Mouse (Mus musculus) left cerebral cortex, postnatal 25 days (tissue): Measurements from ENCODE around the gene Ednra. TPM values are rescaled to one million over a fixed set of nuclear protein-coding genes. Genes with fewer than 3 reads are reported as not detected.

Source experiments
- DNase-seq, 2 experiments: peaks; one replicate each; pipeline ENCODE4 v3.0.0; 2022; ENCODE audit warnings: low spot score in 2 of 2, mixed read lengths in 1 of 2
- intact Hi-C: fragments of 180-260 bp; cut with DNase I; formaldehyde crosslinking; loops from one replicate; pipeline ENCODE4 v1.15.1; 2025
- total RNA-seq, 2 experiments: library from RNA; stranded (reverse); gene quantifications; 2 replicates each; pipeline ENCODE4 v1.2.3; 2021

Ednra gene
- total RNA-seq, 2 experiments from 2014 or later, result 4.0 to 4.1 TPM

- DNase-seq, result no peak
- intact Hi-C loops, result no loop called here
Measured at GRCm38 (mm10) chr8:77667916-77668315, 56.3 kb downstream of the Ednra start.

DNA sequence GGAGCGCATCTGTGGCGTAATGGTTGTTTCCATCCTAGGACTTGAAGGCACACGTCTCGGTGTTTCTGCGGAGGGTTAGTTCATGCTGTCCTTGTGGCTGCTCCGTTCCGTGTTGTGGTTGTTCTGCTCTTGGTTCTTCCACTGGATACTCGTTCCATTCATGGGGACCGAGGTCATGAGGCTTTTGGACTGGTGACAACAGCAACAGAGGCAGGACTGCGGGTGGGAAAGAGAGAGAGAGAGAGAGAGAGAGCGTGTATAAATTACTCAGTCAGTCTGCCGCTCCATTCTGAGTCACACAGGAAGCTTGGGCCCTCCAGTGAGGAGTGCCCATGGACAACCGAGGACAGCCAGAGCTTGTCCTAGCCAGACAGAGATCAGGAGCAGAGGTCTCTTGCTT, 59.4 kb downstream of the Ednra start:
- intact Hi-C loops, result no loop called here
- no peak for DNase-seq

DNA sequence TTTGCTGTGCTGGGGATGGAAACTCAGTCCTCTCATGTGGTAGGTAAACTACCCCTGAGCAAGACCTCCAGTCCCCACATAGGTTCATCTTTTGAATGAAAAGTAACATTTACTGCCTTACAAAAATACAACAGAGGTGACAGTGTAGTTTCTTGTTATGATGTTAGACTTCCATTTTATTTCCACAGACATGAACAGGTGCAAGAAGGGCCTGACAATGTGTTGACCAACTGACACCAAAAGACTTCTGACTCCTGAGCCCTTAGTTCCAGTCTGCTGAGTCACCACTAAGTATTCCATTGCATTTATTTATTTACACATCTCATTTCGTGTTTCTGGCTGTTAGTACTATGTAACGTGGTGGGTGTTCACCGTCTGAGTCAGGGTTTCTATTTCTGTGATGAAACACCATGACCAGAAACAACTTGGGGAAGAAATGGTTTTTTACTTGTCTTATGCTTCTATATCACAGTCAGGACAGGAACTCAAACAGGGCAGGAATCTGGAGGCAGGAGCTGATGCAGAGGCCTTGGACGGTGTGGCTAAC, 64.7 kb downstream of the Ednra start:
- DNase-seq, result peak in 1 of 2 experiments; percentile 34
- intact Hi-C loops, result no loop called here

GRCm38 (mm10) chr8:77658356-77658755, 65.9 kb downstream of the Ednra start:
- intact Hi-C loops, result no loop called here
- no peak for DNase-seq

- intact Hi-C loops, result no loop called here
- no peak for DNase-seq
Measured at GRCm38 (mm10) chr8:77650646-77651190, 73.5 kb downstream of the Ednra start.

- DNase-seq, result no peak
- intact Hi-C loops, result no loop called here
Measured at GRCm38 (mm10) chr8:77640093-77640839, 84.0 kb downstream of the Ednra start.

- DNase-seq, result no peak
- intact Hi-C loops, result no loop called here
Measured at GRCm38 (mm10) chr8:77637593-77637992, 86.7 kb downstream of the Ednra start.

DNA sequence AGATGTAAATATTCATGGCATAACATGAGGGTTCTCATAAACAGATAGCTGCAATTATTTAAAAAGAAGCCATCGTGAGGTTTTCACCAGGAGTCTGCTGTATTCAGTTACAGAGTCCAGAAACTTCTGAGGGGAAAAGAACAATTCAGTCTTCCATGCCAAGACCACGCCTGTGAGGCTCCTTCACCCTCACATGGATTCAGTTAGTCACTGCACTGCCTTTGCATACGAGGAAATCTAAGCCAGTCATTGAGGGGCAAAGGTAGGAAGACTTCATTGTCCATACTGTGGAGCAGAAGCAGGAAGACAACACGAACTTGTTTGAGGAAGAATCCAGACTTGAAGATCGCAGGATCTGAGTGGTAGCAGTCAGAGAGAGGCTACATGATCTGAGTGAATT, 90.2 kb downstream of the Ednra start:
- no peak for DNase-seq
- intact Hi-C loops, result loop anchor here (5.0 kb wide), 1 partner anchor 418 kb away; no protein-coding TSS in a partner anchor

DNA sequence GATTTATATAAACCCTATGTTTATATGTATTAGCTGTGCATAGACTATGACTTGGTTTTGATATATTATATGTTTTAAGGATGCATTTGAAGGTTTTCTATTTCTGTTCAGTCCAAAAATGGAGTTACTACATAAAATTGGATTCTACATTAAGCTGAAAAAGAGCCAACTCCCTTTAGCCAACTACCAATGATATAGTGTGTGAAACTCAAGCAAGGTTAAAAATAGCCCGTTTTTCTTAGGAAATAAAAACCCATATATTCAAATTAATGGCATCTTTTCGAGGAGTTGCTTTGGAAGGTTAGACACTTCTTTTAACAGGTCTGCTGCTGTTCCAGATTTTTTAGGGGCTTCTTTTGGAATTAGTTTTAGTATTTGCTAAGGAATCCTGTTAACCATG, 91.1 kb downstream of the Ednra start:
- intact Hi-C loops, result loop anchor here (5.0 kb wide), 1 partner anchor 419 kb away; no protein-coding TSS in a partner anchor
- DNase-seq, result no peak

- no peak for DNase-seq
- intact Hi-C loops, result loop anchor here (1.0 to 5.0 kb wide), 2 partner anchors 374 to 422 kb away; no protein-coding TSS in a partner anchor
Measured at GRCm38 (mm10) chr8:77630691-77631090, 93.6 kb downstream of the Ednra start.

DNA sequence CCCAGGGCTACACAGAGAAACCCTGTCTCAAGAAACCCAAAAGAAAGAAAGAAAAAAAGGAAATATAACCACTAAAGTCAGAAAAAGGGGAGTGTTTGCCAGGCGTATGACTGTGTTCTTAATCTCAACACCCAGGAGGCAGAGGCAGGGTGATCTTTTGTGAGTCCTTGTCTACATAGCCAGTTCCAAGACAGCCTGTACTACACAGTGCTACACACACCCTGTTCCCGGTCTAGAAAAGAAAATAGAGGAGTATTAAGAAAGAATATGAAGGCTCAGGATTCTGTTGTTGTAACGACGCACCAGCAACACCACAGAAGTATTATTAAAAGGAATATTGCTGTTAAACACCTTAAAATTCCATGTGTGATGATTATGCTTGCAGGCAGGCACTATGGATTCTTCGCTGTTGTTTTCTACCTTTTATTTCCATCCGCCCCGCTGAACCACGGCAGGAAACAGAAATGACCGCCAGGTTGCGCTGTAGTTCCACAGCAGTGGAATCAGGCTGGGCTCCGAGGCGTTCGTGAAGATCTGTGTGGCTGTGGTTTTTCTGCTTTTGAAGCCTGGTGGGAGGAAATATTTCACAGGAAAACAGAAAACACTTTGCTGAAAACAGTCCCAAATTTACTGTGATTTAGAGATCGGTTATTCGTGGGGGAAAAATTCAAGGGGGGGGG, 94.3 kb downstream of the Ednra start:
- peak; percentile 82 to 85 for DNase-seq
- intact Hi-C loops, result loop anchor here (1.0 to 5.0 kb wide), 2 partner anchors 374 to 422 kb away; no protein-coding TSS in a partner anchor

DNA sequence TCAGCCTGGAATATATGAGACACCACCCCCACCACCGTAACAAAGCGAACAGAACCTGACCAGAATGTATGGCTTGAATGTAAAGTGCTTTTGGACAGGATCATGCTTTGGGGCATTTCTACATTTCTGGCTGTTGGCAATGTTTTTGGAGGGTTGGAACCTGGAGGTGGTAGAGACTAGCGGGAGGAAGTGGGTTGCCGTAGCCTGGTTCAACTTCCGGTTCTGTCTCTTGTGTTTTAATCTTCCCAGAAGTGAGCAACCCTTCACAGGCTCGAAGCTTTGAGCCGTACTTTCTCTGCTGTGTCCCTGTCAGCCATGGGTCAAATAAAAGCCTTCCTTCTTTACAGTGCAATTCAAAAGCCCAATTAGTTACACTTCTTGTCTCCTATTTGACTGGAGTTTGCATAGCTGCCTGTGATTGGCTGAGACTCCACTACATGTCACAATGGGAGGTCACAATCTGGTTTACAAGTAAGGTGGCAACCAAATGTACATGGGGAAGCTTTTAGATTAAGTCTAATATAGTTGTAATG, 100.5 kb downstream of the Ednra start:
- intact Hi-C loops, result no loop called here
- DNase-seq, result no peak

GRCm38 (mm10) chr8:77617916-77618315, 106.3 kb downstream of the Ednra start:
- intact Hi-C loops, result no loop called here
- no peak for DNase-seq

Other genes with a start within 250 kb of the Ednra start
- gene Arhgap10, start 206.5 kb downstream of the Ednra start, total RNA-seq, result 10 to 100 TPM; 29.5 to 33.2 TPM
- 10 to 100 TPM; 19.1 to 22.1 TPM for gene Prmt9, start 175.1 kb downstream of the Ednra start, total RNA-seq
- gene Tmem184c, start 113.8 kb downstream of the Ednra start, total RNA-seq, result 10 to 100 TPM; 59.8 to 62.3 TPM